ENCODE assay signal across 8 mouse cellular contexts in genomic region chr11:60076790-60077189, GRCm38 (mm10). TPM values are rescaled to one million over a fixed set of nuclear protein-coding genes. Genes with fewer than 3 reads are reported as not detected.
A peak's percentile ranks its signal among the peaks of the same experiment; 100 is the strongest.
DNase-seq lines count a peak whose midpoint lies in the region; ATAC-seq and TF ChIP-seq lines count a peak whose summit lies in the region.

No protein-coding gene starts in this region.

- H3K4me1 ChIP-seq in midbrain, embryonic 11.5 days (ENCODE audit: control insufficient read depth, insufficient read depth, low read length), result no peaks in the 10 kb centered on the region
- no peaks in the 10 kb centered on the region for H3K4me1 ChIP-seq in midbrain, embryonic 16.5 days (ENCODE audit: control insufficient read depth, insufficient read depth, low read length)
- H3K4me1 ChIP-seq in thymus, adult 2 months (replicated peaks; ENCODE audit: control insufficient read depth, insufficient read depth, low read length), result no peaks in the 10 kb centered on the region

- H3K4me2 ChIP-seq in midbrain, embryonic 11.5 days, result no peak overlapping the region
- no peak overlapping the region for H3K4me2 ChIP-seq in midbrain, embryonic 16.5 days (ENCODE audit: low read length)

- H3K9ac ChIP-seq in midbrain, embryonic 11.5 days (ENCODE audit: low read length), result no peak overlapping the region
- H3K9ac ChIP-seq in midbrain, embryonic 16.5 days (ENCODE audit: low read depth, low read length), result no peak overlapping the region

- no peak overlapping the region for H3K4me3 ChIP-seq in midbrain, embryonic 11.5 days (ENCODE audit: low read depth, low read length)
- no peak overlapping the region for H3K4me3 ChIP-seq in midbrain, embryonic 16.5 days (ENCODE audit: low read depth, low read length)
- no peak overlapping the region for H3K4me3 ChIP-seq in thymus, adult 2 months (ENCODE audit: control insufficient read depth, insufficient read depth, low read length)

- H3K36me3 ChIP-seq in midbrain, embryonic 11.5 days (ENCODE audit: control insufficient read depth, insufficient read depth, low read length), result no peaks in the 10 kb centered on the region
- H3K36me3 ChIP-seq in midbrain, embryonic 16.5 days (ENCODE audit: control insufficient read depth, insufficient read depth, low read length), result no peaks in the 10 kb centered on the region
- H3K36me3 ChIP-seq in thymus, adult 2 months (ENCODE audit: control insufficient read depth, insufficient read depth, low read length), result no peaks in the 10 kb centered on the region

- TF ChIP-seq CTCF in thymus, adult 2 months (IDR thresholded peaks at IDR 0.05; ENCODE audit: borderline replicate concordance, control insufficient read depth, extremely low read depth, insufficient read depth, low read length, poor library complexity), result no peak

- 14% methylated on average over 4 of the region's 4 CpGs for WGBS in midbrain, embryonic 11.5 days
- 18% methylated on average over 4 of the region's 4 CpGs for WGBS in midbrain, embryonic 16.5 days
- 23% methylated on average over 4 of the region's 4 CpGs for WGBS in thymus, adult 2 months

- ATAC-seq in midbrain, embryonic 11.5 days (ENCODE audit: low FRiP score), result no peak
- ATAC-seq in midbrain, embryonic 16.5 days, result no peak

- peak; percentile 88 for DNase-seq in midbrain, embryonic 11.5 days (ENCODE audit: low spot score, missing footprints)
- DNase-seq in T-cell, adult 2 months (ENCODE audit: low spot score), result peak; percentile 74
- DNase-seq in cerebellum, postnatal 14 days, result peak; percentile 89 to 91
- DNase-seq in heart, postnatal 10 days, result peak; percentile 81 to 90
- DNase-seq in left cerebral cortex, adult 11 months (ENCODE audit: low spot score), result peak; percentile 47
- DNase-seq in naive thymus-derived CD4-positive, alpha-beta T cell, adult 2 months (ENCODE audit: low read depth), result peak; percentile 89
- peak; percentile 77 for DNase-seq in thymus, adult 2 months

- H3K27ac ChIP-seq in midbrain, embryonic 11.5 days (ENCODE audit: low read depth, low read length), result no peak overlapping the region
- H3K27ac ChIP-seq in midbrain, embryonic 16.5 days (ENCODE audit: low read length), result no peak overlapping the region
- H3K27ac ChIP-seq in thymus, adult 2 months (ENCODE audit: control insufficient read depth, insufficient read depth, low read length), result no peak overlapping the region

- intact Hi-C loops in heart, postnatal 10 days (cut with DNase I), result loop anchor here (1.0 to 2.0 kb wide), 2 partner anchors 112 to 196 kb away; partner anchors contain the start of gene Rasd1

- no peaks in the 10 kb centered on the region for H3K27me3 ChIP-seq in midbrain, embryonic 11.5 days (ENCODE audit: control insufficient read depth, insufficient read depth, low read length)
- no peaks in the 10 kb centered on the region for H3K27me3 ChIP-seq in midbrain, embryonic 16.5 days (ENCODE audit: control insufficient read depth, insufficient read depth, low read depth, low read length)
- H3K27me3 ChIP-seq in thymus, adult 2 months (ENCODE audit: control insufficient read depth, insufficient read depth, low read length), result no peaks in the 10 kb centered on the region

- TF ChIP-seq POLR2A in thymus, adult 2 months (IDR thresholded peaks at IDR 0.05; ENCODE audit: control insufficient read depth, extremely low read depth, insufficient read depth, low read length, poor library complexity), result no peak

- H3K9me3 ChIP-seq in midbrain, embryonic 11.5 days (ENCODE audit: control insufficient read depth, low read length), result no peaks in the 10 kb centered on the region
- no peaks in the 10 kb centered on the region for H3K9me3 ChIP-seq in midbrain, embryonic 16.5 days (replicated peaks; ENCODE audit: control insufficient read depth, low read length, poor library complexity, severe bottlenecking)

RNA-seq across cellular contexts. Expression of gene Rai1, which starts 28.0 kb away (rescaled TPM):
- 19.0 and 23.9 TPM in 2 replicates for polyA plus RNA-seq in midbrain, embryonic 11.5 days (2014; fragmentation: Nextera tagmentation; extraction: Ambion mirVana)
- polyA plus RNA-seq in midbrain, embryonic 16.5 days (2015; fragmentation: Nextera tagmentation; extraction: Ambion mirVana), result 25.0 and 26.5 TPM in 2 replicates
- total RNA-seq in heart, postnatal 10 days (2021), result 10 to 100 TPM; 44.6 to 45.7 TPM
- 205 and 240 TPM in 2 replicates for polyA plus RNA-seq in thymus, adult 2 months (2012; rRNA removed)

RNA-seq across cellular contexts. Expression of gene Pemt, which starts 30.5 kb away (rescaled TPM):
- polyA plus RNA-seq in midbrain, embryonic 11.5 days (2014; fragmentation: Nextera tagmentation; extraction: Ambion mirVana), result 5.8 and 6.0 TPM in 2 replicates
- 7.6 and 9.4 TPM in 2 replicates for polyA plus RNA-seq in midbrain, embryonic 16.5 days (2015; fragmentation: Nextera tagmentation; extraction: Ambion mirVana)
- total RNA-seq in heart, postnatal 10 days (2021), result 1 to 10 TPM in 1 of 2 experiments, under 1 TPM in 1; 0.77 to 2.5 TPM
- polyA plus RNA-seq in thymus, adult 2 months (2012; rRNA removed), result 10.6 and 10.7 TPM in 2 replicates
